Mouse (Mus musculus): Measurements from ENCODE around the gene Dnajb14.

- TF ChIP-seq POLR2A (IDR thresholded peaks at IDR 0.05; ENCODE audit: insufficient read depth, low read depth, low read length) (no peak), CTCF (IDR thresholded peaks at IDR 0.05; ENCODE audit: insufficient read depth, low read depth, low read length) (no peak)
Measured at GRCm38 (mm10) chr3:137844263-137844662, 23.2 kb upstream of the Dnajb14 start.

Data from olfactory bulb, adult 2 months (tissue).